Mouse (Mus musculus) adrenal gland, postnatal 0 days (tissue): ENCODE data around the gene Smchd1. TPM values are rescaled to one million over a fixed set of nuclear protein-coding genes. Genes with fewer than 3 reads are reported as not detected.

Experiments used
- polyA plus RNA-seq: library from polyadenylated mRNA; unstranded; fragments of >200 nt; fragmentation: Nextera tagmentation; extraction: Ambion mirVana; gene quantifications from 2 replicates; pipeline ENCODE4 v1.2.1, GENCODE M21; 2015

Gene Smchd1
- polyA plus RNA-seq = 17.0 and 31.9 TPM in 2 replicates

GRCm38 (mm10) chr17:71474762-71475704, at the start of gene Smchd1:
Gene Smchd1 (minus strand): TSS chr17:71475343.

GRCm38 (mm10) chr17:71459818-71460217, 15.3 kb downstream of the Smchd1 start, which contains the start of gene Gm4707:
Gene Gm4707 (minus strand): TSS chr17:71459918.

GRCm38 (mm10) chr17:71311340-71312171, 163.6 kb downstream of the Smchd1 start, which contains the start of gene Emilin2:
Gene Emilin2 (minus strand): TSS chr17:71311978.

Other genes with a start within 250 kb of the Smchd1 start
- gene Emilin2, start 163.4 kb downstream of the Smchd1 start, polyA plus RNA-seq = 10.9 and 12.4 TPM in 2 replicates
- gene Gm4707, start 15.4 kb downstream of the Smchd1 start, polyA plus RNA-seq = 0.66 and 1.4 TPM in 2 replicates
- gene Ndc80, start 51.5 kb upstream of the Smchd1 start, polyA plus RNA-seq = 12.5 and 14.8 TPM in 2 replicates
- 0.74 and 1.3 TPM in 2 replicates for gene Spdya, start 76.7 kb upstream of the Smchd1 start, polyA plus RNA-seq
- 25.3 and 36.6 TPM in 2 replicates for gene Wdr43, start 140.6 kb upstream of the Smchd1 start, polyA plus RNA-seq
- 0.04 and 0.25 TPM in 2 replicates for gene Togaram2, start 197.9 kb upstream of the Smchd1 start, polyA plus RNA-seq